Mouse (Mus musculus): Measurements from ENCODE around the gene Mpzl3. TPM values are rescaled to one million over a fixed set of nuclear protein-coding genes. Genes with fewer than 3 reads are reported as not detected.

Mpzl3 gene
- total RNA-seq, 2 experiments from 2014 or later, result 1.2 TPM; not detected in 1

DNA sequence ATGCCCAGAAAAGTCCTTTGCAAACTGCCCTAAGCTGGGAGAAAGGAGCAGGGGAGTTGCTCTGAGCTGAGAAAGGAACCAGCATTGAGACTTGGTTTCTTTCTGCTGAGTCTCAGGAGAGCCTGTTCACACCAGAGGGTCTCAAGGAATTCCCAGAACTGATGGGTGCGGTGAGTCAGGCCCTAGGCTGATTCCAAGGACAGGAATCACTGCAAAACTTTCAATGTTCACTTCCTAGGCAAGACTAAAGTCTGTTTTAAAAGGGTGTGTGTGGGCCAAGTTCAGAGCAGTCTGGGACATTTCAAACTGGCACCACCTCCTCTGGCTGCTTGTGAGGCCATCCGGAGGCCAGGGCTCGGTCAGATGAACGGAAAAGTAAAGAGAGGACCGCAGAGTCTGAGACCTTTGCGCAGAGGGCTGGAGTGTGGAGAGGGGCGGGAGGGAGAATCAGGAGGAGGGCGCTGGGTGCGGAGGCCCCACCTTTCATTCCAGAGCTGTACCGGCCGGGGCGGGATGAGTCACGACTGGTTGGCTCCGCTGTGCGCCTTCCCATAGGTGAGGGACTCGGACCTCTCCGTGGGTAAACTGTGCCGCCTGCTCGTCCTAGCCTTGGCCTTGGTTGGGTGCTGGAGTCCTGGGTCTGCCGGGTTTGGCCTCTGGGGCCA is 12.8 kb upstream of the Mpzl3 start:
- peak; percentile 35; the same call in 1 of the 2 replicates for ATAC-seq (replicated peaks; ENCODE audit: poor library complexity, severe bottlenecking)

DNA sequence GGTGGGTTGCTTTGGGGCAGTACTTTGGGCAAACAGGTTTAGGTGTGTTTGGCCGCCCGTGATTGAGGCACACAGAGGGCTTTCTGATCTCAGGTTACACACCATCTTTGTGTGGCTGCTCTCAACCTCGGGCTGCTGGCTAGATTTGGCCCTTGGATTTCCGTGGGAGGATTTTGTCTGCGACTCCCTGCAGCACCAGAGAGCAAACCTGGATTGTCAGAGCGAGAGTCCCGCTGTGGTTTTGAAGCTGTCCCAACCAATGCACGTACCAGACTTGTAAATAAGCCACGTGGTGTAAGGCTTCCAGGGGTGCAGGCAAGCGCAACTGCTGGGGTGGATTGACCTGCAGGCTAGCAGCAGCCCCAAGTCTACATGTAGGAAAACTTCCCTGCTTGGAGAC is 12.0 kb upstream of the Mpzl3 start:
- ATAC-seq (replicated peaks; ENCODE audit: poor library complexity, severe bottlenecking), result no peak

DNA sequence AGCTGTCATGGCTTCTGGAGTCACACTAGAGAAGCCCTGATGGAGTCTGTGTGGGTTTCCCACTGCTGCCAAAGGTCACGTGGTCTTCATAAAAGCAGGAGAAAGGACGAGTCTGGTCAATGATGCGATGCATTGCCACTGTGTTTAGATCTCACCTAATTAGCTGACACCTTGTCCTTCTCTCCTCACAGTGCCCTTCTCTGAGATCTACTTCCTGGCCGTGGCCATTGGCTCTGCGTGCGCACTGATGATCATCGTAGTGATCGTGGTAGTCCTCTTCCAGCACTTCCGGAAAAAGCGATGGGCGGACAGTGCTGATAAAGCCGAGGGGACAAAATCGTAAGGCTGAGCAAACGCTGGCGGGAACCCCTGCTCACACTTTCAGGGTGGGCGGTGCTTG is 8.0 kb upstream of the Mpzl3 start:
- ATAC-seq (replicated peaks; ENCODE audit: poor library complexity, severe bottlenecking), result no peak

DNA sequence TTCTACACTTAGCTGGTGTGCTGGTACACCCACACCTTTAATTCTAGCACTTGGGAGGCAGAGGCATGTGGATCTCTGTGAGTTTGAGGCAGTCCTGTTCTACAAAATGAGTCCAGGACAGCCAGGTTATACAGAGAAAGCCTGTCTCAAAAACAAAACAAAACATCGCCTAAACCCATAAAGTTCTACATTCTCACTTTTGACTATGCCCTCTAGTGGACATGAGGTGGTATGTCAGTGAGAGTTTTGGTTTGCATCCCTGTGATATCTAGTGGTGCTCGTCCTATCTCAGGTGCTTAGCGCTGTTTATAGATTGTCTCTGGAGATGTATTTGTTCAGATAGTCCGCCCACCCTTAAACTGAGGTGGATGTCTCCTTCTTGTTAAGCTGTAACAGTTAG is 6.5 kb upstream of the Mpzl3 start:
- peak; percentile 46 for ATAC-seq (replicated peaks; ENCODE audit: poor library complexity, severe bottlenecking)

DNA sequence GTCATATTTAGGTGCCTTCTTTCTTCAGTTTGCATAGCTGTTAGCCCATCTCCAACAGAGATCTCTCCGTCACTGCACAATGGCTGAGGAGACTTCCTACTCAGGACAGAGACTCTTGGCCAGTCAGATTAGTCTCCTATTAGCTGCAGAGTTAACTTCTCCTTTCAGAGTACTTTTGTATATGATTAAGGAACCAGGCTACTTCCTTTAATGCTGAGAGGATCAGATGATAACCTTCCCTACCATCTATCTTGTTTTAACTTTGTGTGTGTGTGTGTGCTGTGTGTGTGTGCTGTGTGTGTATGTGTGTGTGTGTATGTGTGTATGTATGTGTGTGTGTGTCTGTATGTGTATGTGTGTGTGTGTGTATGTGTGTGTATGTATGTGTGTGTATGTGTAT is 5.3 kb upstream of the Mpzl3 start:
- peak; percentile 88 for ATAC-seq (replicated peaks; ENCODE audit: poor library complexity, severe bottlenecking)

DNA sequence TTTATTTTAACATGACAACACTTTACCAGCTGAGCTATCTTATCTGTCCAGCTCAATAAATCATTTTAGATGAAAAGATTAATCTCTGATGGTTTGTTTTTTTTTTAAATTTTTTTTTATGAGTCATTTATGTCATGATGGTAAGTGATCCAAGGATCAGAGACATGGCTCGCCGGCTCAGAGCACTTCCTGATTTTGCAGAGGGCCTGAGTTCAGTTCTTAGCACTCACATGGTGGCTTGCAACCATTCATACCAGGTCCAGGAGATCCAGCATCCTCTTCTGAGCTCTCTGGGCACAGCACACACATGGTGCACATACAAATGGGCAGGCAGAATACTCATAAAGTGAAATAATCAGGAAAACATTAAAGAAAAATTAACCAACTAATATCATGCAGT is 4.7 kb upstream of the Mpzl3 start:
- ATAC-seq (replicated peaks; ENCODE audit: poor library complexity, severe bottlenecking), result no peak

DNA sequence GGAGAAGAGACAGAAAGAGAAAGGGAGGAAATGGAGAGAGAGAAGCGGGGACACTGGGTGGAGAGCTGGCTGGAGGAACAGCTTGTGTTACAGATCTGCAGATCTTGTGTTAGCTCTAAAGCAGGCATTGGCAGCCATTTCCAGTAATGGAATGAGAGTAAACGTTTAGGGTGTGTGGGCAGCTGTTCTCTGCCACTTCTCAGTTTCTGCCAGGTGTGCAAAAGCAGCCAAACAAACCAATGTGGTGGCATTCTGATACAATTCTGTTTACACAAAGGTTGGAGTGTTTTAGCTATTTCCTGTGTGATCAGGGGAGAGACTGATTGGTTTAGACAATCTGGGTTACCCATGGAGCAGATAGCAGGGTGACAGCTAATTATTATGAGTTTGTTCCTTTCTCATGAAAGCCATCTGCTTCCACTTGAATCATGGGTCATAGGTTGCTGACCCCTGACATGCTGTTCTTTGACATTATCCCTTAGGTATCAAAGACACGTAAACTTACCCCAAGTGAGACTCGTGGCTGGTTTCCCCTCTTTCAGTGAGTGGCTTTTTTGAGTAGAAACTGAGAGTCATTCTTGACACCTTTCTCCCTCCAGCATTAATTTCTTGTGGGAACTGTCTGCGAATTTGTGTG is 3.4 kb downstream of the Mpzl3 start:
- no peak for ATAC-seq (replicated peaks; ENCODE audit: poor library complexity, severe bottlenecking)

DNA sequence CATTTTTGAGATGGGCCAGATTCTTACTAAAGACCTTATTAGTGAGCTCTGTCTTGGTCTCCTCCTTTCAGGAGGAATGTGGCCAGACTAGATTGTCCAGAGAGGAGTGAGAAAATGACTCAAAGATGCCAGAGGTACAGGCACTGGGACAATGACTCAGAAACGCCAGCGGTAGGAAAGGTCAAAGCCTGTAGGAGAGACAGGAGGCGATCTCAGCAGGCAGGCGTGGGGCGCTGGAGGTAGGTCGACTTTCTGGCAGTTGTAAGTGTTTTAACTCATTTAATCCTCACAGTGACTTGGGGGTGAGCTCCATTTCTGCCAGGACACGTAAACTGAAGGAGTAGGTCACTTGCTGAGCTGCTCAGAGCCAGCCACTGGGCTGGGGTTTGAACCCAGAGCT is 5.2 kb downstream of the Mpzl3 start:
- no peak for ATAC-seq (replicated peaks; ENCODE audit: poor library complexity, severe bottlenecking)

DNA sequence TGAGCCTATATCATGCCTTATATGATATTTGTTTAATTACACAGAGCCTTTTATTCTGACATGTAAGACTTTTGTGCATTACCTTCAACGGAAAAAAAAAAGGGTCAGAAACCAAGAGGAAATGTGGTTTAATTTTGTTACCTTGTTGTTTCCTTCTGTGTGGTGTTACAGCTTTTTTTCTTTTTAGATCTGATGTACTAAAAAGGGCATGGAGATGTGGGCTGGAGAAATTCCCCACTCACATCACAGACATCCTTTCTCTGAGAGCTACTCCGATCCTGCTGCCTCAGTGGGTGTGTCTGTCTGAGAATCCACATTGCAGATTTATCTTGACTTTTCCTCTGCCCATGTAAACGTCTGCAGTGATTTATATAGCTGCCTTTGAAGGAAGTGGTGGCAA is 7.7 kb downstream of the Mpzl3 start:
- no peak for ATAC-seq (replicated peaks; ENCODE audit: poor library complexity, severe bottlenecking)

DNA sequence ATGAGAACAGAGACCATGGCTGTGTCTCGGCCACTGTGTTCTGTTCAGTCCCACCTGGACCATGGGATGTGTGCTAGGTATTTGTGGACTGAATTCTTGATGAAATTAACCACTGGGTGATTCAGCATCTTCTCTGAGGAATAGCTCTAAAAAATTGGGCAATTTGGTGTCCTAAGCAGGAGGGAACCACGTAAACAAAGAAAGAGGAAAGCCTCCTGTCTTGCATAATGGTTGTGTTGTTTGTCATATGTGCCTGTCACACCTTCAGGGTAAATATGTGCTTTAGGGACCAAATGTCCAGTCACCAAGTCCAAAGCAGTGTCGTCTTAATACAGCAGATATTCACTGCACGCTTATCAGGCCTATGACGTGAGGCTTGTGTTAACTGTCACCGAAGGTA is 9.4 kb downstream of the Mpzl3 start:
- ATAC-seq (replicated peaks; ENCODE audit: poor library complexity, severe bottlenecking), result peak; percentile 69

DNA sequence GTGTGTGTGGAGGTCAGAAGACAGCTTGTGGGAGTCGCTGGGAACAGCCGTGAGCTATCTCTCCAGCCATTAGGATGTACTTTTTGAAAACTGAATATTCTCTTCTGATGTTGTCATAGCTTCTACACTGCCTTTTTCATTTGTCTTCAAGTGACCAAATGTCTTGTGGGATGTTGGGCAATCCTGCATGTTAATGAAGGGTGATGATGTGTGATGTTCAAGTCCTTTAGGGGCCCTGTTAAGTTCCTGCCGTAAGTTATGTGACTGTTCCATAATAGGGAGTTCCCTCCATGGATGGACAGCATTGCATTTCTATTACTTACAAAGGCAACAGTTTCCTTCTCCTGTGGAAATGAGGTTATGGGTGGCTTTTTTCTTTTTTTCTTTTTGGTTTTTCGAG is 11.7 kb downstream of the Mpzl3 start:
- ATAC-seq (replicated peaks; ENCODE audit: poor library complexity, severe bottlenecking), result peak; percentile 73

DNA sequence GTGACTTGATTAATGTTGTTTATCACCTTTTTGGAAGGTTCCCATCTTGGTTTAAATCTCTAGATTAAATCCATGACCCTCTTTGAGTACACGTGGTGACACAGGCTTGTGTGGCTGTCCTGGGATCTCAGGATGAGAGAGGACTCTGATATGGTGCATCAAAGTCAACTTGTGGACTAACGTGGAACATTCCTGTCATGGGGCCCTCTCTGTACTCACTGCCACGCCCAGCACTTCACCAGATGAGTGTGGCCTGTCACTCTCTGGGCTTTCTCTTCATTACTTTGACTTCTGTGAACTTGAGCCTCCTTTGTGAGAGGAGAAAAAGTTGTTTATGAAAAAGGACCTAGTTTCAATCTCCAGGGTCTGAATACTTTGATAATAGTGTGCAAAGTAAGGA is 16.8 kb downstream of the Mpzl3 start:
- no peak for ATAC-seq (replicated peaks; ENCODE audit: poor library complexity, severe bottlenecking)

DNA sequence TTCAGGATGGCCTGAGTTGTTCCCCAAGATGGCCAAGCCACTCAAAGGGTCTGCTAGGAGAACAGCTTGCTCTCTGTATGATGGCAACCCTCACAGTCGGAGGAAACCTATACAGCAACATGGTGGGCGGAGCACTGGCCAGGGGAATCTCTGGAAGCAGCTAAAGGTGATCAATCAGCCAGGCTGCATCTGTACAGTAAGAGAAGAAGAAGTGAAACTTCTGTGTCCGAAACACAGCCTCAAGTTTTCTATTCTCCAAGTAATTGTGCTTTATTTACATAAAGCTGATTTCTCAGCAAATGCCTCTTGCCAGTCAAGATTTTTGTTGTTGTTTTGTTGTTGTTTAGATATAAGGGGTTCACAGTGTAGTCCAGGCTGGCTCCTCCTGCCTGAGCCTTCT is 22.9 kb downstream of the Mpzl3 start:
- ATAC-seq (replicated peaks; ENCODE audit: poor library complexity, severe bottlenecking), result peak; percentile 38; the same call in 1 of the 2 replicates

DNA sequence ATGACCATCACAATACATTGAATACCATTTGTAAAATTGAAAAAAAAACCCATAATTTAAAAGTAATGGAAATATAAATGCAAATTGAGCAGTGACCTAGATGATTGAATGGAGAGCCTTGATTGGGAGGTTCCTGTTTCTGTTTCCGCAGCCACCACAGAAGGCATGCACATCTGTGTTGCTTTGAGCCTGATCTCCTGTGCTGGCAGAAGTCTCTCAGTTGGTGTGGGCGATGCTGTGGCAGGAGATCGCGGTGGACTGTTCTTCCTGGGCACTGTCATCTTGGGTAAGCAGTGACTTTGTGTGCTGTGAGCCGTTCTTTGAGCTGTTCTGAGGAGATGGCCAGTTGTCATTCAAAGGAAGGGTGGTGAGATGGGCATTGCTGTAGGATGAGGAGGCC is 24.0 kb downstream of the Mpzl3 start, which contains the start of gene Jaml:
Jaml (plus strand) TSS at position 173 of the 400 bp plus-strand sequence.
- peak; percentile 94 for ATAC-seq (replicated peaks; ENCODE audit: poor library complexity, severe bottlenecking)

DNA sequence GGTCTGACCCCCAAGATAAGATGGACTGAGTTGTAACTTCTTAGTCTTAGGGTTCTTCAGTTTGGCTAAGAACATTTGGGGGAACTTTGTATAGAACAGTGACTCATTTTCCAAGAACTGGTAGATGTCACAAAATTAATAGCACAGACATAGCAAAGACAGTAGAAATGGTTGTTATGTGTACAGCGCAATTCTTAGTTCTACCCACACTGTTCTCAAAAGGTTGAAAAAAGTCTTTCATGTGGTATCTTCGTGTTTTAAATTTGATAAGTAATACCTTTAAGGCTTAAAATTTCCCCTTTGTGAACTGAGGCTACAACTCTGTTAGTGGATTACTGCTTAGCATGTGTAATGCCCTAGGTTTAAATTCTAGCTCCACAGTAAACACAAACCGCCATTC is 28.1 kb downstream of the Mpzl3 start:
- ATAC-seq (replicated peaks; ENCODE audit: poor library complexity, severe bottlenecking), result no peak

DNA sequence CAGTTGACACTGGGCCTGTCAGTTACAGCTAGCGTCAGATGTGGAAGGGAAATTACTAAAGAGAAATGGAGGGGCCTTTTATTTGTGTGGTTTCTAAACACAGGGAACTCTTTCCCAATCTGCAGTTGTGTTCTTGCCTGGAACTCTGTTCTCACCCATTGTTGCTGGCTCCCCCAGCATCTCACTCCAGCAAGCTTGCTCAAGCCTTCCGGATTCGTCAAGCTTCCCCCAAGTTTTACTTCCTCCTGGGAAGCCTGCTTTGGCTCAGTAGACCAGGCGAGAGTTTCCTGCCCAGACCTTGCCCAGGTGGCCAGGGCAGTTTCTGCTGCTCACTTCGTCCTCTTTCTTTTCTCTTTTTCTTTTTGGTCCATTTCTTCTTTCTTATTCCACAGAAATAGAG is 29.6 kb downstream of the Mpzl3 start:
- peak; percentile 92 for ATAC-seq (replicated peaks; ENCODE audit: poor library complexity, severe bottlenecking)

DNA sequence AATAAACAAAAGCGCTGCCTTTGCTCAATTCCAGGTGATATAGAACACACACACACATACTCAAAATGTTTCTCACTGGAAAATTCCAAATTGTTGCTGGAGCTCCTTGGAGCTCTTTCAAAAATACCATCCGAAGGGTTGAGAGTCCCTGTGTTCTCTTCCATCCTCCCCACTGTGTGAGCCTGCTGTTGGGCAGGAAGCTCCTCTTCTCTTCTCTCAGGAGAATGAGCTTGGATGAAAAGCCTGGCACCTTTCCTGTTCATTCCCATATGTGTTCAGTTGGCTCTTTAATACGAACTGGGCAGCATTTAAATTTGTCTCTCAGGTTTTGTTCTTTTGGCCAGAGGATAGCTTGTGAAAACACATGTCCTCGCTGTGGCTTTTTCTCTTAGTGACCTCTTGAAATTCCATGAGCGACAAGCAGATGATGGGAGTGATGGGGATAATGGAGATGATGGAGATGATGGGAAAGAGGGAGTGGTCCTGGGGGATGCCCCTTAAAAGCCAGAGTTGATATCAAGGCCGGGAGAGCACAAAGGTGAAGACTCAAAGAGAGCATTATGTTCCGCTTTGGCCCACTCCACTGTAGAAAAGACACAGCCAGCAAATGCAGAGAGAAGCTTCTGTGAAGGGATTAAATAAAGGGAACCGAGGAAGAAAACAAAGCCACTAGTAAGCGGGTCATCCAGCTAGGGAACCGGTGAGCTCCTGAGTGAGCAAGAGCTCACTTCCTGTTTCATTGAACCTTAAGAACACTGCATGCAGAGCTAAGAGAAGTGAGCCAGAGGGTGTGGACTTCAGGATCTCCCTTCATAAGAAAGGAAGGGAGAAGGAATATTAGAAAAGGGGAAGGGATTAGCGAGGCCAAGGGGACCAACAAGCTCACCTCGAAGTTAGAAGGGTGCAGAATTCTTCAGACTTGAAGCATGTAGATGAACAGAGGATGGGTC is 31.0 kb downstream of the Mpzl3 start:
- peak; percentile 72 for ATAC-seq (replicated peaks; ENCODE audit: poor library complexity, severe bottlenecking)

DNA sequence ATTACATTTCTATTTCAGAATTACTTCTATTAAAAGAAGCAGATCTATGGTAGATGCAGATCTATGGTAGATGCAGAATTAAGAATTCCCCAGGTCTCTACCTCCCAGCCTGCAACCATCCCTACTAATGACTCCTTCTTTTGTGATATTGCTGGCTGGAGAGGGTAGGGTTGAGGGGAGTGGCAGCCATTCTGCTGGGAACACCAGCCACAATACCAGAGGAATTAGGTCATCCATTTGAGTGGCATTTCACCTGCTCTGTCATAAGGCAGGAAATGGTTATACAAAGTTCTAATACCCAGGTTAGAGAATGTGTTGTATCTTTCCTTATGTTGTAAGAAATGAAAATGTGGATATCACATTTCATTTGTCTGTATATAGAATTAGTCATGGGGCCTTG is 33.1 kb downstream of the Mpzl3 start:
- no peak for ATAC-seq (replicated peaks; ENCODE audit: poor library complexity, severe bottlenecking)

DNA sequence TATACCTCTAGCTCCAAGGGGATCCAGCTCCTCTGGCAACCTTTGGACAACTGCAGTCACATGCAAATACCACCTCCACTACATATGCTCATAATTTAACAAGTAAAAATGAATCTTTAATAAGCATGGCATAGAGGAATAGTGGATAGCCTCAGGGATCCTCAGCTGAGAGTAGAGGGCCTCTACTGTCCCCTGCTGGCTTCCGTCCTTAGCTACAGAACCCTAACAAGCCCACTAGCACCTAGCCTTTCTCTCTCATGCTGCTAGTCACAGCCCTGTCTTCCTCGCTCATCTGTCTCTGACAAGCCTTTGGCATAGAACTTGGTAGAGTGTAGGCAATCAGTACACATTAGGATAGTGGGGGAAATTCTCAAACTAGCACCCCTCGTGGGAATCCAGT is 35.8 kb downstream of the Mpzl3 start:
- no peak for ATAC-seq (replicated peaks; ENCODE audit: poor library complexity, severe bottlenecking)

DNA sequence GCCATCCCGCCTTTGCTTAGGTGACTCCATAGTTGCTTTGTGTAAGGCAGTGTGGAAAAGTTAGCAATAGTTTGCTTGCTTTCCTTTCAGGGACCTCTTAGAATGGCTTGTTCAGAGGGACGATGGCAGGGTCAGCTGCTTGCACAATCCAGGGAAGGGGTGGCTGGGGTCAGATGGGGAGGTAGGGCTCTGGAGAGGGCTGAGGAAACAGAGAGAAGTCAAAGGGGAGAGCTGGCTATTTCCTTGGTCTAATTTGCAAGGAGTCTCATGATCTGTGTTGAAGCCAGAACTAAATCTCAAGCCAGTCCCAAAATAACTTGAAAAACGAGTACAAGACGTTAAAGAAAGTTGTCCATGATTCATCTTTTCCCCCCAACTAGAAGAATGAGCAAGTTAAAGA is 37.7 kb downstream of the Mpzl3 start:
- peak; percentile 18; the same call in 1 of the 2 replicates for ATAC-seq (replicated peaks; ENCODE audit: poor library complexity, severe bottlenecking)

Measured in granulocyte monocyte progenitor cell, adult 5-6 weeks (primary cell).